Comparison of ENCODE assay signal across 8 mouse cellular contexts in genomic region chr3:96160222-96160802, GRCm38 (mm10). TPM values are rescaled to one million over a fixed set of nuclear protein-coding genes. Genes with fewer than 3 reads are reported as not detected.
DNase-seq lines count a peak whose midpoint lies in the region; ATAC-seq and TF ChIP-seq lines count a peak whose summit lies in the region.

No protein-coding gene starts in this region.

- ATAC-seq in liver, embryonic 15.5 days (ENCODE audit: insufficient read depth) = peak; percentile 22; the same call in 1 of the 2 replicates
- no peak for ATAC-seq in neural tube, embryonic 14.5 days (ENCODE audit: low read depth)

- WGBS in liver, embryonic 15.5 days (ENCODE audit: insufficient replicate concordance) = 38% methylated on average over 4 of the region's 4 CpGs
- WGBS in neural tube, embryonic 14.5 days = 66% methylated on average over 4 of the region's 4 CpGs

- peak overlapping the region; percentile 57 for H3K4me2 ChIP-seq in liver, embryonic 15.5 days
- peak overlapping the region; percentile 93 for H3K4me2 ChIP-seq in neural tube, embryonic 14.5 days (ENCODE audit: low read depth, low read length)

- H3K9me3 ChIP-seq in liver, embryonic 15.5 days (replicated peaks) = no peaks in the 10 kb centered on the region
- H3K9me3 ChIP-seq in neural tube, embryonic 14.5 days (ENCODE audit: control insufficient read depth, low read length) = no peaks in the 10 kb centered on the region

- H3K27ac ChIP-seq in layer of hippocampus, adult 2 months = peak overlapping the region; percentile 68
- peak overlapping the region; percentile 53 for H3K27ac ChIP-seq in liver, embryonic 15.5 days (replicated peaks)
- H3K27ac ChIP-seq in neural tube, embryonic 14.5 days (ENCODE audit: low read depth, low read length) = 0 out of 2 replicates have a peak overlapping the region, but pooled peaks have one; percentile 29

- H3K36me3 ChIP-seq in liver, embryonic 15.5 days (replicated peaks) = peaks cover 9% of the 10 kb centered on the region
- H3K36me3 ChIP-seq in neural tube, embryonic 14.5 days (ENCODE audit: control insufficient read depth, insufficient read depth, low read length) = peaks cover 7% of the 10 kb centered on the region

- no peak for DNase-seq in layer of hippocampus, adult 2 months (ENCODE audit: low spot score in 2 of 2)
- no peak for DNase-seq in layer of hippocampus, adult 8-10 months (ENCODE audit: low spot score in 2 of 2)
- peak; percentile 34 for DNase-seq in c-Kit-positive CD71-negative TER-119-negative erythroid progenitor cells, embryonic 14.5 days (ENCODE audit: low read depth)
- DNase-seq in heart, adult 18-20 months = peak; percentile 78 to 86
- peak; percentile 63 for DNase-seq in kidney, adult 18-20 months
- DNase-seq in spleen, postnatal 36 days (ENCODE audit: low spot score in 2 of 2) = no peak

- peaks cover 63% of the 10 kb centered on the region for H3K27me3 ChIP-seq in liver, embryonic 15.5 days
- no peaks in the 10 kb centered on the region for H3K27me3 ChIP-seq in neural tube, embryonic 14.5 days (ENCODE audit: control insufficient read depth, insufficient read depth, low read length)

- H3K4me1 ChIP-seq in liver, embryonic 15.5 days (replicated peaks) = peaks cover 12% of the 10 kb centered on the region
- peaks cover 8% of the 10 kb centered on the region; the same call in 1 of the 2 replicates for H3K4me1 ChIP-seq in neural tube, embryonic 14.5 days (ENCODE audit: control insufficient read depth, insufficient read depth, low read length)

- TF ChIP-seq CTCF in layer of hippocampus, adult 2 months (conservative IDR thresholded peaks at IDR 0.05) = no peak

- peak overlapping the region; percentile 58 for H3K4me3 ChIP-seq in layer of hippocampus, adult 2 months
- no peak overlapping the region for H3K4me3 ChIP-seq in liver, embryonic 15.5 days (replicated peaks)
- H3K4me3 ChIP-seq in neural tube, embryonic 14.5 days (ENCODE audit: low read depth, low read length) = no peak overlapping the region

- no peak overlapping the region for H3K9ac ChIP-seq in liver, embryonic 15.5 days
- no peak overlapping the region for H3K9ac ChIP-seq in neural tube, embryonic 14.5 days (replicated peaks; ENCODE audit: low read depth, low read length)

RNA-seq across cellular contexts. Expression of gene Mtmr11, which starts 1.5 kb away (rescaled TPM):
- total RNA-seq in layer of hippocampus, adult 2 months (2021) = 1 to 10 TPM; 4.3 to 5.3 TPM
- total RNA-seq in layer of hippocampus, adult 8-10 months (2022) = 1 to 10 TPM; 6.5 to 9.4 (median 7.8) TPM
- total RNA-seq in heart, adult 18-20 months (2021) = 1 to 10 TPM; 1.7 to 3.4 TPM
- 2.3 and 3.7 TPM in 2 replicates for polyA plus RNA-seq in liver, embryonic 15.5 days (2015; fragmentation: Nextera tagmentation; extraction: Ambion mirVana)
- polyA plus RNA-seq in neural tube, embryonic 14.5 days (2014; fragmentation: Nextera tagmentation; extraction: Ambion mirVana) = 10.9 and 11.6 TPM in 2 replicates

RNA-seq across cellular contexts. Expression of gene Sf3b4, which starts 11.8 kb away (rescaled TPM):
- 10 to 100 TPM; 50.1 to 50.2 TPM for total RNA-seq in layer of hippocampus, adult 2 months (2021)
- total RNA-seq in layer of hippocampus, adult 8-10 months (2022) = 10 to 100 TPM; 39.8 to 49.2 (median 45.5) TPM
- 10 to 100 TPM; 15.4 to 18.7 TPM for total RNA-seq in heart, adult 18-20 months (2021)
- polyA plus RNA-seq in liver, embryonic 15.5 days (2015; fragmentation: Nextera tagmentation; extraction: Ambion mirVana) = 73.7 and 76.6 TPM in 2 replicates
- 145 and 150 TPM in 2 replicates for polyA plus RNA-seq in neural tube, embryonic 14.5 days (2014; fragmentation: Nextera tagmentation; extraction: Ambion mirVana)

RNA-seq across cellular contexts. Expression of gene Sv2a, which starts 20.6 kb away (rescaled TPM):
- 100 to 1,000 TPM; 352 to 370 TPM for total RNA-seq in layer of hippocampus, adult 2 months (2021)
- total RNA-seq in layer of hippocampus, adult 8-10 months (2022) = 100 to 1,000 TPM; 365 to 380 (median 374) TPM
- total RNA-seq in heart, adult 18-20 months (2021) = 1 to 10 TPM; 1.8 to 2.1 TPM
- polyA plus RNA-seq in liver, embryonic 15.5 days (2015; fragmentation: Nextera tagmentation; extraction: Ambion mirVana) = 0.23 and 0.26 TPM in 2 replicates
- polyA plus RNA-seq in neural tube, embryonic 14.5 days (2014; fragmentation: Nextera tagmentation; extraction: Ambion mirVana) = 91.0 and 91.7 TPM in 2 replicates

RNA-seq across cellular contexts. Expression of gene Otud7b, which starts 56.0 kb away (rescaled TPM):
- 10 to 100 TPM; 30.1 to 33.4 TPM for total RNA-seq in layer of hippocampus, adult 2 months (2021)
- 10 to 100 TPM; 38.1 to 40.1 (median 38.9) TPM for total RNA-seq in layer of hippocampus, adult 8-10 months (2022)
- total RNA-seq in heart, adult 18-20 months (2021) = 10 to 100 TPM; 50.3 to 57.4 TPM
- 10.3 and 12.0 TPM in 2 replicates for polyA plus RNA-seq in liver, embryonic 15.5 days (2015; fragmentation: Nextera tagmentation; extraction: Ambion mirVana)
- polyA plus RNA-seq in neural tube, embryonic 14.5 days (2014; fragmentation: Nextera tagmentation; extraction: Ambion mirVana) = 4.6 and 8.3 TPM in 2 replicates

RNA-seq across cellular contexts. Expression of gene Bola1, which starts 59.2 kb away (rescaled TPM):
- 10 to 100 TPM; 16.2 to 16.7 TPM for total RNA-seq in layer of hippocampus, adult 2 months (2021)
- total RNA-seq in layer of hippocampus, adult 8-10 months (2022) = 10 to 100 TPM; 13.1 to 20.2 (median 15.3) TPM
- total RNA-seq in heart, adult 18-20 months (2021) = 10 to 100 TPM; 28.1 to 34.4 TPM
- 32.1 and 34.6 TPM in 2 replicates for polyA plus RNA-seq in liver, embryonic 15.5 days (2015; fragmentation: Nextera tagmentation; extraction: Ambion mirVana)
- 61.5 and 69.0 TPM in 2 replicates for polyA plus RNA-seq in neural tube, embryonic 14.5 days (2014; fragmentation: Nextera tagmentation; extraction: Ambion mirVana)

Comparison
In these comparisons a context has a peak if more than half of its experiments do, and no peak if none do; other contexts are left out.
1. DNase-seq: peak in c-Kit-positive CD71-negative TER-119-negative erythroid progenitor cells, embryonic 14.5 days (single experiment), heart, adult 18-20 months (2 of 2) and kidney, adult 18-20 months (single experiment); none in layer of hippocampus, adult 2 months (0 of 2), layer of hippocampus, adult 8-10 months (0 of 2) and spleen, postnatal 36 days (0 of 2).
2. RNA of gene Sv2a, which starts 20.6 kb away (total RNA-seq): 365 to 380 TPM in layer of hippocampus, adult 8-10 months and 352 to 370 TPM in layer of hippocampus, adult 2 months; 1.8 to 2.1 TPM in heart, adult 18-20 months; every median in the first group is over 100 times any median in the second.
3. Peak in every context shown above with its lines, with median percentiles within 50 percentile points of each other: H3K27ac ChIP-seq.